Mouse (Mus musculus) cerebellum, adult 2 months (tissue): ENCODE results near the gene Mthfd2. TPM values are rescaled to one million over a fixed set of nuclear protein-coding genes. Genes with fewer than 3 reads are reported as not detected.
A peak's percentile ranks its signal among the peaks of the same experiment; 100 is the strongest.

Experiments used
- DNase-seq, 2 experiments: peaks; one replicate each; pipeline ENCODE4 v3.0.0; 2021
- H3K27ac ChIP-seq: fragments of 200-500 bp; 2 replicates; pipeline ENCODE4 v1.5.1; 2012; ENCODE audit warnings: low read length, control low read depth, inconsistent platforms; ENCODE audit not compliant: insufficient read depth
- H3K27me3 ChIP-seq: fragments of 200-500 bp; 2 replicates; pipeline ENCODE4 v1.6.1; 2012; ENCODE audit warnings: inconsistent platforms, mild to moderate bottlenecking, low read length, moderate library complexity; ENCODE audit not compliant: control insufficient read depth, insufficient read depth
- H3K4me1 ChIP-seq: fragments of 200-500 bp; 2 replicates; pipeline ENCODE4 v1.6.1; 2011; ENCODE audit warnings: low read length; ENCODE audit not compliant: control insufficient read depth, insufficient read depth
- H3K4me3 ChIP-seq: fragments of 200-500 bp; replicated peaks from 2 replicates; pipeline ENCODE3; 2011; ENCODE audit warnings: mild to moderate bottlenecking, low read depth, low read length, control low read depth; ENCODE audit not compliant: insufficient read depth
- CTCF ChIP-seq: fragments of 200-500 bp; IDR thresholded peaks from 2 replicates; pipeline ENCODE4 v1.5.1; 2011; ENCODE audit warnings: low read depth, mild to moderate bottlenecking, control low read depth, low read length, moderate library complexity, borderline replicate concordance; ENCODE audit not compliant: insufficient read depth
- POLR2A ChIP-seq: fragments of 200-500 bp; IDR thresholded peaks from 2 replicates; pipeline ENCODE4 v1.6.1; 2011; ENCODE audit warnings: low read length, control low read depth, borderline replicate concordance; ENCODE audit not compliant: insufficient read depth
- WGBS: fragments of 180-500 bp; shearing (Covaris S2); methylation state at CpG from one replicate; pipeline ENCODE4 v1.1.7; 2018; 5-methylcytosine and 5-hydroxymethylcytosine counted together
- polyA plus RNA-seq: library from polyadenylated mRNA; depleted of rRNA; stranded (reverse); fragments of >200 nt; gene quantifications from 2 replicates; pipeline ENCODE4 v1.2.3, GENCODE M21; 2012

The Mthfd2 gene
- polyA plus RNA-seq, 1 experiment: 13.6 TPM

DNA sequence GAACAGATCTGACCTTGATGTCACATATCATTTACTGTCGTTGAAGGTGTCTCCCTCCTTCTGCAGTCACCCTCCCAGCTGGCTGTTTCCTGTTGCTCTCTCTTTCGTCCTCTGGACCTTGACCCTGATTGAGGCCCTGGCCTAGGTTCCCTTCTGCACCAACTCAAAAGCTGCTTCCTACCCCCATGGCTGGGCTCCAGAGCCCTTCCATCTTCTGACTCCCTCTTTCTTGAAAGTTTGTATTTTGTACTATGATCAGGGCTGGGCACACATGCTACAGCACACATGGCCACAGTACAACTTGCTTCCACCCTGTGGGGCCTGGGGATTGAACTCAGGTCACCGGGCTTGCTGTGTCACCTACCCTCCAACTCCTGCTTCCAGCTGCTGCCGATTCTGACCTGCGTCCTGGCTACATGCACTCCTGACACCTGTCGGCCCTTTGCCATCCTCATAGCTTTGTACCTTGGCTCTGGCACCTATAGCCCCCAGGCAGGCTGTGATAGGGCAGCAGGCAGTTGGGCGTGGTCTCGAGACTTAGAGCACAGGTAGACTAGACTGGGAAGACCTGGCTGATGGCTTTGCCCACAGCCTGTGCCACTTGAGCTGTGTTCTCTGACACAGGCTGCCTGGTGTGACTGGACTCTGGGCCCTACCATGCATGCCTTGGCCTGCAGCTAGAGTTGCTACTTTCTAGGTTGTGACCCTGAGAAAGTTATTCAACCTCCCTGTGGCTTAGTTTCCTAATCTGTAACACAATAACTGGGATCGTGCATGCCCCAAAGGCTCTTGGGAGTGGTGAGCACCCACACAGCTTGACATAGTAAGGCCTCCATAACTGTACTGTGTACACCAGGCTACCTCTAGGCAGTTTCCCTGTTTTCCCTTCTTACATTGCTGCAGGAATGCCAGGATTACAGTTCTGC is 29.4 kb upstream of the Mthfd2 start:
- TF ChIP-seq POLR2A: no peak
- no peak for TF ChIP-seq CTCF
- Histone ChIP-seq H3K27me3 (no peaks in the 10 kb centered on the region), H3K27ac (no peak overlapping the region), H3K4me1 (peaks cover 27% of the 10 kb centered on the region), H3K4me3 (no peak overlapping the region)
- WGBS: 82% methylated on average over 9 of the region's 9 CpGs
- DNase-seq: peak in 1 of 2 experiments; percentile 22

DNA sequence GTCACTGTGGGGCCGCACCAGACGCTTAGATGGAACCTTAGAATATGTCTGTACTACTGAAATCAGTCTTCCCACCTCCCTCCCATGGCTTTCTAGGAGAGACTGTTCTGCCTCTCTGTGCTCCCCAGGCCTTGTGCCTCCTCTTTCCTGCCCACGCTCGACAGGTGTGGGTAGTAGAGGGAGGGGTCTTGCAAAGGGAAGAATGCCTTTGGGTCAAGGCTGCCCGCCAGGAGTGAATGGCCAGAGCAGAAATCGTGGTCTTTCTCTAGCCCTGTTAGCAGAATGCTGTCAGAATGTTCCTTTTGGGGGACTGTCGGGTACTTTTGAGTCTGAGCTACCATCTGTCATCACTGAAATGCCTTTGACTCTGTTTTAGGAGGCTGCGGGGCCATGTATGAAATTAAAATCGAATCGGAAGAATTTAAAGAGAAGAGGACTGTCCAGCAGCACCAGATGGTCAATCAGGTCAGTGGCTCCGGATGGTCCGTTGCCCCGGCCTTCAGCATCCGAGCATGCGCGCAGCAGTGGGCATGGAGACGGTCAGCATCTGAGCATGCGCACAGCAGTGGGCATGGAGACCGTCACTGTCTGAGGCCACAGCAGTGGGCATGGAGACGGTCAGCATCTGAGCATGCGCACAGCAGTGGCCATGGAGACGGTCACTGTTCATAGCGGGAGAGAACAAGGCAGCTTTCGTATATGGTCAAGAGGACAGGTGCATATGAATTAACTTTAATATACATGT is 27.1 kb upstream of the Mthfd2 start:
- peak overlapping the region; percentile 76 for H3K27ac ChIP-seq
- TF ChIP-seq POLR2A (peak; percentile 45; the same call in 1 of the 2 replicates), CTCF (no peak)
- H3K27me3 ChIP-seq: no peaks in the 10 kb centered on the region
- peak; percentile 91 to 96 for DNase-seq
- WGBS: 27% methylated on average over 24 of the region's 24 CpGs
- H3K4me1 ChIP-seq: peaks cover 28% of the 10 kb centered on the region
- peak overlapping the region; percentile 3 for H3K4me3 ChIP-seq

DNA sequence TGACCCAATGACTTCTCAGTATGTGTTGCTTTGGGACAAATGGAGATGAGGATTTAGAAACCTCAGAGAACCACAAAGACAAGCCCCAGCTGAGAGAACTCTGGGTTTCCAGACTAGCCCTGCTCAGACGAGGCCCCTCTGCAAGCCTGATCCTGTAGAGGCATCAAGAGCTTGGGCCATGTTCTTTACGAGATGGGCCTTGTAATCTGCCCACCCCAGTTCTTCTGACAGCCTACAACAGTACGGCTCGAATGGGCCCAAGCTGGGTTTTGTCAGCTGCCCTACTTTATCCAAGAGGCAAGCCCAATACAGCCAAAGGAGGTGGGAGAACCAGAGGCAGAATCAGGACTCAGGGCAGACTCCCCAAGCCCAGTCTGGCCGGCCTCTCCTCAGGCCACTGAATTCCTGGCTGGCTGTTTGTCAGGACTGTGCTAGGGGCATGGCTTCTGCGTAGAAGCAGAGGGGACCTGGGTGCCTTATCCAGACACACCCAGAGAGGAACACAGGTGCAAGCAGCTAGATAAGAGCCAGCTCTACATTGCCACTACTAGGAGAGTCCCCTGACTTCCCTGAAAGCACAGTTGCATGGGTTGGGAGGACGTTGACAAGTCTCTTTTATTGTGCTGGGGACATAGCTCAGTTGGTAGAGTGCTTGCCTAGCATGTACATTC is 25.9 kb upstream of the Mthfd2 start:
- TF ChIP-seq POLR2A: no peak
- no peak for TF ChIP-seq CTCF
- 75% methylated on average over 7 of the region's 7 CpGs for WGBS

DNA sequence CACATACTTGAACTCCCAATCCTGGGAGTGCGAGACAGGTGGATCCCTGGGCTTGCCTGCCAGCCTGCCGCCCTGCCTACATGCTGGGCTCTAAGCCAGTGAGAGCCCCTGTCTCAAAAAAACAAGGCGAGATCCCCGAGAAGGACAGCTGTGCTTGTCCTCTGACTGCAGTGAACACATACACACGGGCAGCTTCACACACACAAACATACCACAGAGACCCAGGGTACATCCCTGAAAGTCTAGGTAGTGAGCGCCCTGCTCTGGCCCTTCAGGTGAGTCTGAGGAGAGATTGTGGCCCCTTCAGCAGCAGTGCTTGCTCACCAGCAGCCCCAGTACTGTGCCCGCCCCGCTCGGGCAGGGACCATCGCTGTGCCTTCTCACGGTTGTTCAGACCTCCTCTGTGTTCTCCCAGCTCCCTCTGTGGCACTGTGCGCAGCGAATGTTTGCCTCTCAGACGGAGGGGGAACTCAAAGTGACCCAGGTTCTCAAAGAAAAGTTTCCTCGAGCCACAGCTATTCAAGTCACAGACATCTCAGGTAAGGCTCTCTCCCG is 25.2 kb upstream of the Mthfd2 start:
- peak overlapping the region; percentile 3 for H3K4me3 ChIP-seq
- H3K27ac ChIP-seq: peak overlapping the region; percentile 76
- WGBS: 77% methylated on average over 16 of the region's 16 CpGs
- H3K27me3 ChIP-seq: no peaks in the 10 kb centered on the region
- peaks cover 22% of the 10 kb centered on the region for H3K4me1 ChIP-seq
- TF ChIP-seq POLR2A: no peak
- TF ChIP-seq CTCF: no peak
- DNase-seq: peak in 1 of 2 experiments; percentile 25

More for the DNA sequence above, 25.9 kb upstream of the Mthfd2 start:
- DNase-seq: peak in 1 of 2 experiments; percentile 21
- Histone ChIP-seq H3K4me3 (no peak overlapping the region), H3K27me3 (no peaks in the 10 kb centered on the region), H3K27ac (peak overlapping the region; percentile 76), H3K4me1 (peaks cover 25% of the 10 kb centered on the region)

DNA sequence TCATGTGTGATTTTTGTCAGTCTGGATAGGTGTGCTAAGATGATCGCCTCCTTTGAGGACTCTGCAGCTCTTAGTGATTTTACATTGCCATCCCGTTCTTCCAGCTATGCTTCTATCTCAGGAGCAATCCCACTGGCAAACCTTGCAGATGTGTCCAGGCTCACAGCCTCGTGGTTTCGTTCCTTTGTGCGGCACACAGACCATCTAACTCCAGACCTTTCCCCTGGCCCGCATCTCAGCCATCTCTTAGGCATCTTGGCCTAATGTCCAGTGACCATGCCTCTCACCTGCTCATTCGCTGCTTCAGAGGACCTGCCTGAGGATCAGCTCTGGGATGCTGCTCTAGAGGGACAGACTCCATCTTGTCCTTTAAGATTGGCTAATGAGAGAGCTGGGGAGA is 24.5 kb upstream of the Mthfd2 start:
- H3K4me3 ChIP-seq: peak overlapping the region; percentile 81
- H3K27me3 ChIP-seq: no peaks in the 10 kb centered on the region
- peaks cover 22% of the 10 kb centered on the region for H3K4me1 ChIP-seq
- WGBS: 73% methylated on average over 7 of the region's 7 CpGs
- peak in 1 of 2 experiments; percentile 34 for DNase-seq
- H3K27ac ChIP-seq: peak overlapping the region; percentile 76
- no peak for TF ChIP-seq CTCF
- TF ChIP-seq POLR2A: no peak

DNA sequence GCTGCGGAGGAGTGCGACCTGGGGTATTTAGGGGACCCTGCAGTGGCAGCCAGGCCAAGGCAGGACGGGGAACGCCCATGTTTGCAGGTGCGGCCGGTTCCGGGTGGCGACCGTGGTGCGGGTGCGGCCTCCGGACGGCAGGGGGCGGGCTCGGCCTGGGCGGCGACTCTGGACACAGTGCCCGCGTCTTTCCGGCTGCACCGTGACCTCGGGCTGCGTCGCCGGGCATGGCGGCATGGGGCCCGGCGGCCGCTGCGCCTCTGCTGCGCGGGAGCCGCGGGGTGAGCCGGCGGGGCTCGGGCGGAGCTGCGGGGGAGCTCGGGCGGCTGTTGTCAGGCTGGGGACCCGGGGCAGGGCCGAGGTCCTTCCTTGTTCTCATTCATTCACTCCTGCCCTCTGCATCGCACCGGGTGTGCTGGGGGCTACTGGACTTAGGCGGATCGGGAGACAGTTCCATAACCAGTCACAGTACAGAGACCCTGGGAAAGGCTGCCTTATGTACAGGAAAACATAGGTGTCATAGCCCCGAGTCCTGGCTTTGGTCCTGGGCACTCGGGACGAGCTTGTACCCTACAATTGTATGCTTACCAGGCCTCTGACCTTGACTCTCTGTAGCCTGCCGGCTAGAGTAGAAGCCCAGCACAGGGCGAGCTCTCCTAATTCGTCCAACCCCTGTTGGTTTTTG is 23.7 kb upstream of the Mthfd2 start:
- Histone ChIP-seq H3K27me3 (no peaks in the 10 kb centered on the region), H3K4me3 (peak overlapping the region; percentile 81), H3K27ac (peak overlapping the region; percentile 76), H3K4me1 (peaks cover 22% of the 10 kb centered on the region)
- TF ChIP-seq CTCF (peak; percentile 84), POLR2A (peak; percentile 61)
- peak; percentile 91 to 97 for DNase-seq
- WGBS: under 1% methylated on average over 52 of the region's 53 CpGs

DNA sequence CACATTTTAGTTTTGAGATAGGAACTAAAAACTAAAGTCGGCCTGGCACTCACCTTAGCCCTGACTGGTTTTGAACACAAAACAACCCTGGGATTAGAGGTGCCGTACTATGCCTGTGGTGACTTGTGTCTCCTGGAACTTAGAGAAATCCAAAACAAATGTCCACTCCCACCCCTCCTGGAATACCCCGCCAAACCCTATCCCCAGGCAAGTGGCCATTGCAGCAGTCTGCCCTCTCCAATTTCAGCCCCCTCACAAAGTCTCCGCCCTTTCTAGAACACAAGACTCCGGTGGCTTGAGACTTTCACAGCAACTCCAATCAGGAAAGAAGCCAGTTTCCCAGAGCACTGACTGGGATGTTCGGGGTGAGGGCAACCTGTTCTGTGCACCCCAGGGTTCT is 23.2 kb upstream of the Mthfd2 start, which contains the start of gene Bola3:
Gene Bola3 (plus strand): TSS at position 275 of the 400 bp plus-strand sequence.
- no peaks in the 10 kb centered on the region for H3K27me3 ChIP-seq
- no peak for TF ChIP-seq CTCF
- TF ChIP-seq POLR2A: no peak
- 29% methylated on average over 6 of the region's 6 CpGs for WGBS
- H3K27ac ChIP-seq: peak within 1 kb of the TSS; percentile 76
- DNase-seq: no peak
- H3K4me1 ChIP-seq: peaks cover 22% of the 10 kb centered on the region
- H3K4me3 ChIP-seq: peak within 1 kb of the TSS; percentile 81
